Mouse (Mus musculus) kidney, adult 2 months (tissue): Measurements from ENCODE around the gene Trp53. TPM values are rescaled to one million over a fixed set of nuclear protein-coding genes. Genes with fewer than 3 reads are reported as not detected.
"Not testable (repeated sequence)": the region's sequence is repeated elsewhere in the genome, so short reads cannot be mapped to it uniquely, and the experiment has no call there.

Experiments used
- DNase-seq: peaks from one replicate; pipeline ENCODE4 v3.0.0; 2021
- H3K27ac ChIP-seq: fragments of 200-500 bp; 2 replicates; pipeline ENCODE4 v1.5.1; 2012; ENCODE audit warnings: low read depth, low read length, control low read depth, inconsistent platforms; ENCODE audit not compliant: insufficient read depth
- H3K27me3 ChIP-seq: fragments of 200-500 bp; replicated peaks from 2 replicates; pipeline ENCODE4 v1.6.1; 2012; ENCODE audit warnings: mild to moderate bottlenecking, moderate library complexity, low read length, inconsistent platforms; ENCODE audit not compliant: control insufficient read depth, insufficient read depth
- H3K36me3 ChIP-seq: fragments of 200-500 bp; 2 replicates; pipeline ENCODE4 v1.6.1; 2012; ENCODE audit warnings: mild to moderate bottlenecking, moderate library complexity, low read length, inconsistent platforms; ENCODE audit not compliant: control insufficient read depth, insufficient read depth
- H3K4me1 ChIP-seq: fragments of 200-500 bp; 2 replicates; pipeline ENCODE4 v1.6.1; 2011; ENCODE audit warnings: low read length; ENCODE audit not compliant: control insufficient read depth, insufficient read depth
- H3K4me3 ChIP-seq: fragments of 200-500 bp; 2 replicates; pipeline ENCODE4 v1.5.1; 2011; ENCODE audit warnings: mild to moderate bottlenecking, low read depth, low read length, control low read depth; ENCODE audit not compliant: insufficient read depth
- CTCF ChIP-seq: fragments of 200-500 bp; conservative IDR thresholded peaks from 2 replicates; pipeline ENCODE4 v1.5.1; 2011; ENCODE audit warnings: low read depth, mild to moderate bottlenecking, control low read depth, low read length, moderate library complexity, mixed read lengths; ENCODE audit not compliant: insufficient read depth, insufficient read length
- POLR2A ChIP-seq: fragments of 200-500 bp; IDR thresholded peaks from one replicate; pipeline ENCODE4 v1.6.1; 2011; ENCODE audit warnings: low read depth, low read length, control low read depth
- WGBS: fragments of 180-500 bp; shearing (Covaris S2); methylation state at CpG from one replicate; pipeline ENCODE4 v1.1.7; 2018; 5-methylcytosine and 5-hydroxymethylcytosine counted together
- polyA plus RNA-seq: library from polyadenylated mRNA; depleted of rRNA; stranded (reverse); fragments of >200 nt; gene quantifications from 2 replicates; pipeline ENCODE4 v1.2.3, GENCODE M21; 2012; rRNA removed

The Trp53 gene
- polyA plus RNA-seq: 48.5 and 55.0 TPM in 2 replicates

DNA sequence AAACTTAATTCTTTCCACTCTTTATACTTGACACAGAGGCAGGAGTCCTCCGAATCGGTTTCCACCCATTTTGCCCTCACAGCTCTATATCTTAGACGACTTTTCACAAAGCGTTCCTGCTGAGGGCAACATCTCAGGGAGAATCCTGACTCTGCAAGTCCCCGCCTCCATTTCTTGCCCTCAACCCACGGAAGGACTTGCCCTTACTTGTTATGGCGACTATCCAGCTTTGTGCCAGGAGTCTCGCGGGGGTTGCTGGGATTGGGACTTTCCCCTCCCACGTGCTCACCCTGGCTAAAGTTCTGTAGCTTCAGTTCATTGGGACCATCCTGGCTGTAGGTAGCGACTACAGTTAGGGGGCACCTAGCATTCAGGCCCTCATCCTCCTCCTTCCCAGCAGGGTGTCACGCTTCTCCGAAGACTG lies at the start of gene Trp53, which contains the start of gene Wrap53:
Trp53 (plus strand) TSS at position 269 of the 424 bp plus-strand sequence.
Wrap53 (minus strand) TSS at position 165 of the 424 bp plus-strand sequence.
- Histone ChIP-seq H3K27me3 (no peaks in the 10 kb centered on the region), H3K27ac (peak within 1 kb of the TSS; percentile 98), H3K36me3 (no peaks in the 10 kb centered on the region), H3K4me1 (peaks cover 12% of the 10 kb centered on the region; the same call in 1 of the 2 replicates), H3K4me3 (peak within 1 kb of the TSS; percentile 96)
- TF ChIP-seq POLR2A (no peak), CTCF (no peak)
- under 1% methylated on average over 13 of the region's 13 CpGs for WGBS
- DNase-seq: peak; percentile 98

DNA sequence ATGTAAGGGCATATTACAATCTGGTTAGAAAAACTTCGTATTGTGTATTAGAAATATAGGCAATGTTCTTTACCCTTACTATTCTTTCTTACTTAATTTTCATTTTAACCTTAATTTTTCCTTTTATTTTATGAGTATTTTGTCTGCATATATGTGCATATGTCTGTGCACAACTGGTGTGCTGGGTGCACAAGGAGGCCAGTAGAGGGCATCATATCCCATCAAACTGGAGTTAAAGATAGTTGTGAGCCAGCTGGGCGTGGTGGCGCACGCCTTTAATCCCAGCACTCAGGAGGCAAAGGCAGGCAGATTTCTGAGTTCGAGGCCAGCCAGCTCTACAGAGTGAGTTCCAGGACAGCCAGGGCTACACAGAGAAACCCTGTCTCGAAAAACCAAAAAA lies 49.4 kb upstream of the Trp53 start:
- not testable (repeated sequence) for H3K4me3 ChIP-seq, H3K4me1 ChIP-seq, DNase-seq, H3K27ac ChIP-seq, H3K27me3 ChIP-seq, H3K36me3 ChIP-seq
- peak; percentile 37; the same call in 1 of the 2 replicates for TF ChIP-seq CTCF
- 90% methylated on average over 6 of the region's 6 CpGs for WGBS

DNA sequence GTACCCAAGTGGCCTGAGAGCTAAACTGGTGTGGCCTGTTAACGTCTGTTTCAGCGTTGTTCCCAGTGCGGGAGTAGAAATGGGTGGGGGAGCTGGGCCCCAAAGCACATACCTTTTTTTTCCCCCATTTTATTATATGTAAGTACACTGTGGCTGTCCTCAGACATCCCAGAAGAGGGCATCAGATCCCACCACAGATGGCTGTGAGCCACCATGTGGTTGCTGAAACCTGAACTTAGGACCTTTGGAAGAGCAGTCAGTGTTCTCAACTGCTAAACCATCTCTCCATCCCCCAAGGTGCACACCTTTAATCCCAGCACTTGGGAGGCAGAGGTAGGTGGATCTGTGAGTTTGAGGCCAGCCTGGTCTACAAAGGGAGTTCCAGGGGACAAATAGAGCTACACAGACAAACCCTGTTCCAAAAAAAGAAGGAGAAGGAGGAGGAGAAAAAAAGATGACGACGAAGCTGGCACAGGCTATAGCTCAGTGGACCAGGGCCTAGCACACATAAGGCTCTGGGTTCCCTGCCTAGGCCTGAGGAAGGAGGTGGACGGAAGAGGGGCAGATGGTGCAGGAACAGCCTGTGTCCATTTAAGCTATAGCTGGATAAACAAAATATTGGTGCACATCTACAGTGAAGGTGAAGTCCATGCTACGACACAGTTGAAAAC lies 47.5 kb upstream of the Trp53 start:
- DNase-seq: peak; percentile 19
- H3K36me3 ChIP-seq: no peaks in the 10 kb centered on the region
- H3K27ac ChIP-seq: no peak overlapping the region
- no peaks in the 10 kb centered on the region for H3K27me3 ChIP-seq
- no peak for TF ChIP-seq POLR2A
- no peak for TF ChIP-seq CTCF
- 85% methylated on average over 7 of the region's 7 CpGs for WGBS
- no peaks in the 10 kb centered on the region for H3K4me1 ChIP-seq
- H3K4me3 ChIP-seq: no peak overlapping the region

DNA sequence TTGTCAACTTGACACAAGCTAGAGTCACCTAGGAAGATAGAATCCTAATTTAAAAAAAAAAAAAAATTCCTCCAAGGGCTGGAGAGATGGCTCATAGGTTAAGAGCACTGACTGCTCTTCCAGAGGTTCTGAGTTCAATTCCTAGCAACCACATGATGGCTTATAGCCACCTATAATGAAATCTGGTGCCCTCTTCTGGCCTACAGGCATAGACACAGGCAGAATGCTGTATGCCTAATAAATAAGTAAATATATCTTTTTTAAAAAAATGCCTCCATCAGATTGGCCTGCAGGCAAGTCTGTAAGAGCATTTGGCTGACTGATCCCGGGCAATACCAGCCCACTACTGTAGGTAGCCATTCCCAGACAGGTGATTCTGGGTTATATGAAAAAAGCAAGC lies 45.2 kb upstream of the Trp53 start:
- no peak overlapping the region for H3K4me3 ChIP-seq
- TF ChIP-seq CTCF (no peak), POLR2A (no peak)
- H3K4me1 ChIP-seq: peaks cover 6% of the 10 kb centered on the region; the same call in 1 of the 2 replicates
- no peak for DNase-seq
- H3K27ac ChIP-seq: no peak overlapping the region
- 71% methylated on average over 1 of the region's 1 CpGs for WGBS
- H3K36me3 ChIP-seq: no peaks in the 10 kb centered on the region
- no peaks in the 10 kb centered on the region for H3K27me3 ChIP-seq

DNA sequence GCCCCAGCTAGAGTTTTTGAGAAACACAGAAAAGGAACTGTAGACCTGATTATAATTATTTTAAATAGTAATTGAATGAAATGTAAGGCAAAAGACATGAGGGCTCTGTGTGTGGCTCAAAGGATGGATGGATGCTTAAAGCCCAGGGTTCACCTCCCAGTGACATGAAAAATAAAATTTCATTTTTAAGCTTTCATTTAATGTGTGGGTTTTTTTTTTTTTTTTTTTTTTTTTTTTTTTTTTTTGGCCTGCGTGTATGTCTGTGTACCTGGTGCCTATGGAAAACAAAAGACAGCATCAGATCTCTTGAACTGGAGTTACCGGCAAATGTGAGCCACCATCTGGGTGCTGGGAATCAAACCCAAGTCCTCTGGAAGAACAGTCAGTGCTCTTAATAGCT lies 39.5 kb upstream of the Trp53 start:
- TF ChIP-seq POLR2A (no peak), CTCF (no peak)
- H3K4me3 ChIP-seq: no peak overlapping the region
- no peak for DNase-seq
- no peaks in the 10 kb centered on the region for H3K36me3 ChIP-seq
- H3K27ac ChIP-seq: no peak overlapping the region
- 92% methylated on average over 2 of the region's 2 CpGs for WGBS
- peaks cover 6% of the 10 kb centered on the region; the same call in 1 of the 2 replicates for H3K4me1 ChIP-seq
- no peaks in the 10 kb centered on the region for H3K27me3 ChIP-seq

DNA sequence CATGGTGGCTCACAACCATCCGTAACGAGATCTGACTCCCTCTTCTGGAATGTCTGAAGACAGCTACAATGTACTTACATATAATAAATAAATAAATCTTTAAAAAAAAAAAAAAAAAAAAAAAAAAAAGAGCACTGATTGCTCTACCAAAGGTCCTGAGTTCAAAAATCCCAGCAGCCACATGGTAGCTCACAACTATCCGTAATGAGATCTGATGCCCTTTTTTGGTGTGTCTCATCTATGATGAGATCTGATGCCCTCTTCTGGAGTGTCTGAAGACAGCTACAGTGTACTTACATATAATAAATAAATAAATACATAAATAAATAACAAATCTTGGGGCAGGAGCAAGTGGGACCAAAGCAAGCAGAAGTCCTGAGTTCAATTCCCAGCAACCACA lies 38.4 kb upstream of the Trp53 start:
- DNase-seq, H3K36me3 ChIP-seq, H3K4me1 ChIP-seq, H3K27ac ChIP-seq, H3K4me3 ChIP-seq, H3K27me3 ChIP-seq: not testable (repeated sequence)
- 63% methylated on average over 1 of the region's 3 CpGs for WGBS

DNA sequence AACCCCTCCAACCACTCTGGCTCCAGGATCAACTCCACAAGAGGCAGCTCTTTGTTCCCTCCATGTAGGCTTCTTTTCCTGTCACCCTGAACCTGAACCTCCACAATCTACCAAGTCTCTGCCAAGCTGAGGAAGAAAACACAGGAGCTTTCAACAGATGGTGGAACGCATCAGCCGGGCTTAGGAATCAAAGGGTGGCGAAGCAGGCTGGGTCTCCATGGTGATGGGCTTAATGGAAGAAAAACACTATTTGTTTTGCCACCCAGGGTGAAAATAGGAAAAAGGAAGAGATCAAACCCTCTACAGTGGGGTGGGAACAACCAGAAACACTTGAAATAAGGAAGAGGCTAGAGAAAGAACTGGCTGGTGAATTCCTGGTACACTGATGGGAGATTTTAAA lies 36.6 kb upstream of the Trp53 start:
- WGBS: 77% methylated on average over 3 of the region's 3 CpGs
- DNase-seq: no peak
- no peak overlapping the region for H3K4me3 ChIP-seq

More for the DNA sequence above, 36.6 kb upstream of the Trp53 start:
- no peak overlapping the region for H3K27ac ChIP-seq
- H3K4me1 ChIP-seq: peaks cover 7% of the 10 kb centered on the region; the same call in 1 of the 2 replicates
- H3K36me3 ChIP-seq: no peaks in the 10 kb centered on the region
- no peaks in the 10 kb centered on the region for H3K27me3 ChIP-seq
- TF ChIP-seq CTCF: no peak
- no peak for TF ChIP-seq POLR2A
